Comparison of ENCODE assay signal across 8 mouse cellular contexts in genomic region chr13:21223242-21223655, GRCm38 (mm10). TPM values are rescaled to one million over a fixed set of nuclear protein-coding genes. Genes with fewer than 3 reads are reported as not detected.
A peak's percentile ranks its signal among the peaks of the same experiment; 100 is the strongest.
DNase-seq lines count a peak whose midpoint lies in the region; ATAC-seq lines count a peak whose summit lies in the region.

No protein-coding gene starts in this region.

- H3K27ac ChIP-seq in embryonic facial prominence, embryonic 11.5 days (replicated peaks; ENCODE audit: low read depth, low read length), result no peak overlapping the region
- peak overlapping the region; percentile 43; the same call in 1 of the 2 replicates for H3K27ac ChIP-seq in intestine, embryonic 14.5 days (ENCODE audit: low read depth)

- 2% methylated on average over 10 of the region's 10 CpGs for whole genome bisulfite sequencing in embryonic facial prominence, embryonic 11.5 days
- WGBS in intestine, embryonic 14.5 days, result 3% methylated on average over 10 of the region's 10 CpGs

- no peaks in the 10 kb centered on the region for H3K9me3 ChIP-seq in embryonic facial prominence, embryonic 11.5 days (replicated peaks; ENCODE audit: control insufficient read depth, low read length)
- no peaks in the 10 kb centered on the region for H3K9me3 ChIP-seq in intestine, embryonic 14.5 days (ENCODE audit: control insufficient read depth, low read length)

- peak overlapping the region; percentile 64 for H3K4me2 ChIP-seq in embryonic facial prominence, embryonic 11.5 days (ENCODE audit: low read depth, low read length)
- H3K4me2 ChIP-seq in intestine, embryonic 14.5 days (ENCODE audit: low read length), result peak overlapping the region; percentile 69

- no peak for ATAC-seq in embryonic facial prominence, embryonic 11.5 days (replicated peaks; ENCODE audit: insufficient number of reproducible peaks, low FRiP score, low TSS enrichment, low read depth)
- no peak for ATAC-seq in intestine, embryonic 14.5 days (replicated peaks; ENCODE audit: low FRiP score, low TSS enrichment, low read depth)

- H3K4me3 ChIP-seq in embryonic facial prominence, embryonic 11.5 days (ENCODE audit: low read depth, low read length), result peak overlapping the region; percentile 59
- peak overlapping the region; percentile 48 for H3K4me3 ChIP-seq in intestine, embryonic 14.5 days (ENCODE audit: low read depth, low read length)

- H3K4me1 ChIP-seq in embryonic facial prominence, embryonic 11.5 days (ENCODE audit: control insufficient read depth, insufficient read depth, low read length), result no peaks in the 10 kb centered on the region
- no peaks in the 10 kb centered on the region for H3K4me1 ChIP-seq in intestine, embryonic 14.5 days (replicated peaks; ENCODE audit: control insufficient read depth, insufficient read depth, low read length)

- no peaks in the 10 kb centered on the region for H3K36me3 ChIP-seq in embryonic facial prominence, embryonic 11.5 days (replicated peaks; ENCODE audit: control insufficient read depth, insufficient read depth, low read depth, low read length)
- H3K36me3 ChIP-seq in intestine, embryonic 14.5 days (ENCODE audit: control insufficient read depth, insufficient read depth, low read length), result no peaks in the 10 kb centered on the region

- DNase-seq in adrenal gland, postnatal 10 days, result peak; percentile 14
- no peak for DNase-seq in adrenal gland, postnatal 4 days (ENCODE audit: low spot score in 2 of 2)
- peak; percentile 75 for DNase-seq in 3T3-L1 (ENCODE audit: low read depth, low spot score)
- DNase-seq in embryonic facial prominence, embryonic 11.5 days (ENCODE audit: low spot score), result peak; percentile 57
- peak; percentile 76 for DNase-seq in intestine, embryonic 14.5 days (ENCODE audit: low spot score)
- DNase-seq in mesoderm, embryonic 11.5 days (ENCODE audit: low read depth, low spot score), result peak; percentile 44
- no peak for DNase-seq in thymus, postnatal 4 days
- no peak for DNase-seq in frontal cortex, postnatal 36 days (ENCODE audit: low spot score in 2 of 2)

- no peaks in the 10 kb centered on the region for H3K27me3 ChIP-seq in embryonic facial prominence, embryonic 11.5 days (ENCODE audit: control insufficient read depth, insufficient read depth, low read length)
- no peaks in the 10 kb centered on the region for H3K27me3 ChIP-seq in intestine, embryonic 14.5 days (replicated peaks; ENCODE audit: control insufficient read depth, insufficient read depth, low read length)

- H3K9ac ChIP-seq in embryonic facial prominence, embryonic 11.5 days (replicated peaks; ENCODE audit: low read length), result peak overlapping the region; percentile 42; the same call in 1 of the 2 replicates
- peak overlapping the region; percentile 31 for H3K9ac ChIP-seq in intestine, embryonic 14.5 days (ENCODE audit: low read length)

RNA-seq across cellular contexts. Expression of gene Trim27, which starts 44.0 kb away (rescaled TPM):
- total RNA-seq in adrenal gland, postnatal 10 days (2021), result 10 to 100 TPM; 50.2 to 51.9 TPM
- total RNA-seq in adrenal gland, postnatal 4 days (2021), result 10 to 100 TPM; 73.3 to 75.1 TPM
- 148 and 160 TPM in 2 replicates for polyA plus RNA-seq in embryonic facial prominence, embryonic 11.5 days (2014; fragmentation: Nextera tagmentation; extraction: Ambion mirVana)
- 167 and 169 TPM in 2 replicates for polyA plus RNA-seq in intestine, embryonic 14.5 days (2014; fragmentation: Nextera tagmentation; extraction: Ambion mirVana)

Comparison
In these comparisons a context has a peak if more than half of its experiments do, and no peak if none do; other contexts are left out.
1. DNase-seq: peak in adrenal gland, postnatal 10 days (single experiment), 3T3-L1 (single experiment), embryonic facial prominence, embryonic 11.5 days (single experiment), intestine, embryonic 14.5 days (single experiment) and mesoderm, embryonic 11.5 days (single experiment); none in adrenal gland, postnatal 4 days (0 of 2), thymus, postnatal 4 days (single experiment) and frontal cortex, postnatal 36 days (0 of 2).